Mouse (Mus musculus) gastrocnemius, adult 8-10 months (tissue): Measurements from ENCODE around the gene Tsen54. TPM values are rescaled to one million over a fixed set of nuclear protein-coding genes. Genes with fewer than 3 reads are reported as not detected.
A peak's percentile ranks its signal among the peaks of the same experiment; 100 is the strongest.

Experiments used
- DNase-seq, 2 experiments: peaks; one replicate each; pipeline ENCODE4 v3.0.0; 2022; ENCODE audit warnings: low spot score in 2 of 2
- total RNA-seq, 4 experiments: library from RNA; stranded (reverse); gene quantifications; 2 replicates each; pipeline ENCODE4 v1.2.4; 2022

The Tsen54 gene
- 1 to 10 TPM; 4.8 to 7.2 (median 5.7) TPM for total RNA-seq

- peak; percentile 70 to 72 for DNase-seq
Observed at GRCm38 (mm10) chr11:115814605-115815450, at the start of gene Tsen54. TSS of gene Tsen54 (plus strand) at chr11:115814724.

GRCm38 (mm10) chr11:115765103-115765606 is 49.4 kb upstream of the Tsen54 start, which contains the start of gene Tmem94:
TSS of gene Tmem94 (plus strand) at chr11:115765433.
- peak; percentile 94 to 95 for DNase-seq

- peak; percentile 38 to 59 for DNase-seq
Observed at GRCm38 (mm10) chr11:115765607-115766141, 48.9 kb upstream of the Tsen54 start.

GRCm38 (mm10) chr11:115766356-115766943 is 48.1 kb upstream of the Tsen54 start:
- DNase-seq = peak in 1 of 2 experiments; percentile 44

GRCm38 (mm10) chr11:115766981-115767380 is 47.5 kb upstream of the Tsen54 start:
- DNase-seq = no peak

GRCm38 (mm10) chr11:115768896-115769295 is 45.6 kb upstream of the Tsen54 start:
- DNase-seq = no peak

GRCm38 (mm10) chr11:115774653-115775052 is 39.9 kb upstream of the Tsen54 start:
- DNase-seq = no peak

- DNase-seq = peak; percentile 59 to 73
Observed at GRCm38 (mm10) chr11:115775821-115776665, 38.5 kb upstream of the Tsen54 start.

GRCm38 (mm10) chr11:115776954-115777353 is 37.6 kb upstream of the Tsen54 start:
- DNase-seq = no peak

GRCm38 (mm10) chr11:115777487-115778335 is 36.8 kb upstream of the Tsen54 start:
- no peak for DNase-seq

GRCm38 (mm10) chr11:115779038-115779571 is 35.4 kb upstream of the Tsen54 start:
- peak; percentile 73 to 82 for DNase-seq

- DNase-seq = no peak
Observed at GRCm38 (mm10) chr11:115780141-115781070, 34.1 kb upstream of the Tsen54 start.

GRCm38 (mm10) chr11:115786473-115786872 is 28.1 kb upstream of the Tsen54 start:
- DNase-seq = no peak

- DNase-seq = no peak
Observed at GRCm38 (mm10) chr11:115789787-115790186, 24.7 kb upstream of the Tsen54 start.

GRCm38 (mm10) chr11:115791919-115792318 is 22.6 kb upstream of the Tsen54 start:
- DNase-seq = no peak

- no peak for DNase-seq
Observed at GRCm38 (mm10) chr11:115792353-115792752, 22.2 kb upstream of the Tsen54 start.

- no peak for DNase-seq
Observed at GRCm38 (mm10) chr11:115796898-115797297, 17.6 kb upstream of the Tsen54 start.

- no peak for DNase-seq
Observed at GRCm38 (mm10) chr11:115797665-115798064, 16.9 kb upstream of the Tsen54 start.

- no peak for DNase-seq
Observed at GRCm38 (mm10) chr11:115800981-115801380, 13.5 kb upstream of the Tsen54 start.
